Mouse (Mus musculus): ENCODE results near the gene Crhr2.

DNA sequence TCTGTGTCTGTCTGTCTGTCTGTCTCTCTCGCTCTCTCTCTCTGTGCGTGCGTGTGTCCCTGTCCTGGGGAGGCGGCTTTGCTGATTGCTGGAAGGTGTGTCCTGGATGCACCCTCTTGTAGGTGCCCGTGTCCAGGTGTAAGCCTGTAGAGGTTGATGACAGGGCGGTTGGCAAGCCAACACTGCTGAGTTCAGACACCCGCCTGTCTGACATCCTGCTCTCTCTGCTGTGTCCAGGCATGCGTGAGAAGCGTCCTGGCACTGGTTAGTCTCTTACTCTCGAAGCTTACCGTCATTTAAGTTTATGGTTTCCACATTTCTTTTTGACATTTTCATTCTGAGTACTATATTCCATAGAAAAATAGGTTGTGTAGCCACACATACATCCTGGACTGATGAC, 71.5 kb downstream of the Crhr2 start:
- no peak for TF ChIP-seq GATA1 (IDR thresholded peaks at IDR 0.05; ENCODE audit: borderline replicate concordance, low read length)
- no peak for TF ChIP-seq FLI1 (IDR thresholded peaks at IDR 0.05; ENCODE audit: low read length)
